Mouse (Mus musculus): ENCODE results near the gene Foxd1. TPM values are rescaled to one million over a fixed set of nuclear protein-coding genes. Genes with fewer than 3 reads are reported as not detected.

Foxd1 gene
- polyA plus RNA-seq (2014; fragmentation: Nextera tagmentation; extraction: Ambion mirVana) = 4.4 and 5.2 TPM in 2 replicates

DNA sequence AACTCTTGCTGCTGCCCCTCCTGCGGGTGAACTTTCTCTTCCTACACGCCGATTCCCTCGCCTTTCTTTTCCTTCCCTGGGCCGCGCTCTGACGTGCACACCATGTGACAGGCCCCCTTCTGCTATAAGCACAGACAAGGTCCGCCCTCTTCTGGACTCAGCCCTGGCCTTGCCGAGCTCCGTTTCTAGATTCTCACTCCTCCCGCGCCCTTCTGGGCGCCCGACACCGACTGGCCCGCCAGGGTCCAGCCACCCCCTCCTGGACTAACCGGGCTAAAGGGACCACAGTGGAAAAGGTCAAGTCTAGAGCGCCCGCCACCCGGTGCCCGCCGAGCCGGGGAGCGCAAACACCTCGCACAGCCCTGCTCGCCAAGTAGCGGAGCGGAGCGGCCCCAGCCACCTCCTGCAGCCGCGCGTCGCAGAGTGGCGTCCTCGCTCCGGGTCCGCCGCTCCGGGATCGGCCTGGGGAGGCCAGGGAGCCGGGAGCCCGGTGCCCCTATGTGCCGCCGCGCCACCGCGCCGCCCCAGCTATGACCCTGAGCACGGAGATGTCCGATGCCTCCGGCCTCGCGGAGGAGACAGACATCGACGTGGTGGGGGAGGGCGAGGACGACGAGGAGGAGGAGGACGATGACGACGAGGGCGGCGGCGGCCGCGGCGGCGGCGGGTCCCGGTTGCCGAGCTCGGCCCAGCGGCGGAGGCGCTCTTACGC, at the start of gene Foxd1:
Foxd1 (plus strand) TSS at position 153 of the 712 bp plus-strand sequence.
- Histone ChIP-seq H3K4me3 (ENCODE audit: low read depth, low read length) (peak within 1 kb of the TSS; percentile 49), H3K4me2 (peak within 1 kb of the TSS; percentile 66), H3K4me1 (ENCODE audit: control insufficient read depth, insufficient read depth, low read length) (peaks cover 18% of the 10 kb centered on the region), H3K27ac (ENCODE audit: low read depth, low read length) (peak within 1 kb of the TSS; percentile 35; the same call in 1 of the 2 replicates), H3K9ac (ENCODE audit: low read length) (peak within 1 kb of the TSS; percentile 59), H3K9me3 (ENCODE audit: control insufficient read depth, low read length) (no peaks in the 10 kb centered on the region), H3K27me3 (ENCODE audit: control insufficient read depth, insufficient read depth, low read length) (peaks cover 84% of the 10 kb centered on the region), H3K36me3 (ENCODE audit: control insufficient read depth, insufficient read depth, low read length) (no peaks in the 10 kb centered on the region)
- peak; percentile 89 for ATAC-seq (ENCODE audit: low FRiP score)
- under 1% methylated on average over 73 of the region's 76 CpGs for WGBS
- peak; percentile 96 for DNase-seq (ENCODE audit: low spot score, missing footprints)

DNA sequence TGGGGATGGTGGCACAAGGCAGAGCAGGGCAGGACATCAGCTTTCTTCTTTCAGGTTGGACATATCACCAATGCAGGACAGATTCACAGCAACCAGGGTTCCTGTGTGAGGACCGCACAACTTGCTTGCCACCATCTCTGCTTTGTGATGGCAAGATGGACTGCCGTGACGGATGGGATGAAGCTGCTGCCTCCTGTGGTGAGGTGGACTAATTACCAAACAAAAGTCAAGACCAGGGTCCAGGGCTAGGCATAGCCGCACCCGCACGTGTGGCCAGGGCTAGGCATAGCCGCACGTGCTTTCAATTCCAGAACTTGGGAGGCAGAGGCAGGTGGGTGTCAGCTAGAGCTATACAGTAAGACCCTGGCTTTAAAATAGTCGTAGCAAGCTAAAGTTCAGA, 48.8 kb upstream of the Foxd1 start:
- H3K4me2 ChIP-seq = no peak overlapping the region
- no peaks in the 10 kb centered on the region for H3K9me3 ChIP-seq (ENCODE audit: control insufficient read depth, low read length)
- 87% methylated on average over 9 of the region's 9 CpGs for WGBS

DNA sequence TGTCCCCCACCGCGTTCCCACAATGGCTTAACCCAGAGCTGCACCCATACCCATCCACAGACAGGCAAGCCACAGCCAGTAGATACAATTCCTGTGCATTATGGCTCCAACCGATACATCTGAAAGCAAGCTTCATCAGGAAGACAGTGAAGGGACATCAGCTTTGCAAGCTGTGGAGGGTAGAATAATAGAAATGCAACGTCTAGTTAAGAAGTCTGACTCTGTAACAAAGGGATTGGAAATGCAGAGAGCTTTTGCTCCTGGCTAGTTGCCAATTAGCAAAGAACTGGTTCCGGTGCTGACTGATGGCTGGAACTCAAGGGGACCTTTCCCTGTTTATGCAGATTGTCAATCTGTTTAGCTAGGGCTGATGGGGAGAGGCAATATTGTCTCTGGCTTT, 47.6 kb upstream of the Foxd1 start:
- Histone ChIP-seq H3K27ac (ENCODE audit: low read depth, low read length) (no peak overlapping the region; the same call in 1 of the 2 replicates), H3K27me3 (ENCODE audit: control insufficient read depth, insufficient read depth, low read length) (no peaks in the 10 kb centered on the region), H3K4me1 (ENCODE audit: control insufficient read depth, insufficient read depth, low read length) (no peaks in the 10 kb centered on the region), H3K4me3 (ENCODE audit: low read depth, low read length) (no peak overlapping the region), H3K9ac (ENCODE audit: low read length) (no peak overlapping the region), H3K36me3 (ENCODE audit: control insufficient read depth, insufficient read depth, low read length) (peaks cover 7% of the 10 kb centered on the region; the same call in 1 of the 2 replicates), H3K9me3 (ENCODE audit: control insufficient read depth, low read length) (no peaks in the 10 kb centered on the region), H3K4me2 (no peak overlapping the region)
- DNase-seq (ENCODE audit: low spot score, missing footprints) = no peak
- 48% methylated on average over 5 of the region's 5 CpGs for WGBS
- ATAC-seq (ENCODE audit: low FRiP score) = no peak

More for the DNA sequence above, 48.8 kb upstream of the Foxd1 start:
- ATAC-seq (ENCODE audit: low FRiP score) (peak; percentile 22; the same call in 1 of the 2 replicates), DNase-seq (ENCODE audit: low spot score, missing footprints) (no peak)
- Histone ChIP-seq H3K27ac (ENCODE audit: low read depth, low read length) (no peak overlapping the region), H3K4me3 (ENCODE audit: low read depth, low read length) (no peak overlapping the region), H3K36me3 (ENCODE audit: control insufficient read depth, insufficient read depth, low read length) (peaks cover 3% of the 10 kb centered on the region; the same call in 1 of the 2 replicates), H3K4me1 (ENCODE audit: control insufficient read depth, insufficient read depth, low read length) (no peaks in the 10 kb centered on the region), H3K27me3 (ENCODE audit: control insufficient read depth, insufficient read depth, low read length) (no peaks in the 10 kb centered on the region), H3K9ac (ENCODE audit: low read length) (no peak overlapping the region)

DNA sequence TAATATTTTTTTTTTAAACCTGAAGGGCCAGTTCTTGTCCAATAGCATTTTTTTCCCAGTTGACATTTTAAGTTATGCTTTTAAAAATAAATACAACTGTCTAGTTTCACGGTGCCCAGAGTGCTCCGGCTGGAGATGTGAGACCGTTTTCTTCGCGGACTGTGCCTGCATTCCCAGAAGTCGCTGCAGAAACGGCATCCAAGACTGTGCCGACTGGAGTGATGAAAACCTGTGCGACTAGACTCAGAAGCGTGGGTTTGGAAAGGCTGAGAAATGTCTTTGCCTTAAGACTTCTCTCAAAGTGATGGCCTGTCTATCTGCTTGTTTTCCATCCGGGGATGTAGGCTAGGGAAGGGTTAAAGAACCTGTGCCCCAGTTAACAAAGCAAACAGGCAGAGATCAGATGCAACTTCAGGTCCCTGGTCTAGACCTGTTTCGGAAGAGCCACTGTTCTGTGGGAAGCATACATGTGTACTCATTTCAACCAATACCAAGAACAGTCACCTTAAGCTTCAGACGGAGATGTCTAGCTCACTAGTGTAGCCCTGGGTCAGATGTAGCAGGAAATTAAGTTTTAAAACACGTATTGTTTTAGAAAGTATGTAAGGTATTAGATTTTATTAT, 47.1 kb upstream of the Foxd1 start:
- no peak for ATAC-seq (ENCODE audit: low FRiP score)
- Histone ChIP-seq H3K4me2 (no peak overlapping the region), H3K9ac (ENCODE audit: low read length) (no peak overlapping the region)

DNA sequence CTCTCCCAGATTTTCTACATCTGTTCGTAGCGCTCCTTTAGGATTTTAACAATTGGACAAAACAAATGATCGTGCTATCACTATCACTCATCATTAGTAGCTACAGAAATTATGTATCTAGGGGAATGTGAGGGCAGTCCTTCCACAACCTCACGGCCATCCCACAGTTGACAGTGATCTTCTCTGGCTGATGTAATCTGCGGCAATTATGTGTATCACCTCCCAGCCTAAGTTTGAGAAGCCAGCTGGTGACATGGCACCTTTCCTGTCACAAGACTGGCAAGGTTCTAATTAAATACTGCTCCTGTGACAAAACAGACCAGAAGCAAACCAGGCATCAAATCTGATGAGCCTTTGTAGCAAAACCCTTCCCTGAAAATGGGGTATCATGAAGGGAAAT, 46.0 kb upstream of the Foxd1 start:
- Histone ChIP-seq H3K4me3 (ENCODE audit: low read depth, low read length) (no peak overlapping the region), H3K4me2 (no peak overlapping the region), H3K4me1 (ENCODE audit: control insufficient read depth, insufficient read depth, low read length) (no peaks in the 10 kb centered on the region), H3K9me3 (ENCODE audit: control insufficient read depth, low read length) (no peaks in the 10 kb centered on the region), H3K36me3 (ENCODE audit: control insufficient read depth, insufficient read depth, low read length) (peaks cover 15% of the 10 kb centered on the region; the same call in 1 of the 2 replicates), H3K9ac (ENCODE audit: low read length) (no peak overlapping the region), H3K27me3 (ENCODE audit: control insufficient read depth, insufficient read depth, low read length) (no peaks in the 10 kb centered on the region), H3K27ac (ENCODE audit: low read depth, low read length) (no peak overlapping the region)
- ATAC-seq (ENCODE audit: low FRiP score) (no peak), DNase-seq (ENCODE audit: low spot score, missing footprints) (peak; percentile 61)
- 87% methylated on average over 5 of the region's 5 CpGs for WGBS

More for the DNA sequence above, 47.1 kb upstream of the Foxd1 start:
- Histone ChIP-seq H3K9me3 (ENCODE audit: control insufficient read depth, low read length) (no peaks in the 10 kb centered on the region), H3K27me3 (ENCODE audit: control insufficient read depth, insufficient read depth, low read length) (no peaks in the 10 kb centered on the region), H3K4me3 (ENCODE audit: low read depth, low read length) (no peak overlapping the region), H3K36me3 (ENCODE audit: control insufficient read depth, insufficient read depth, low read length) (peaks cover 9% of the 10 kb centered on the region; the same call in 1 of the 2 replicates), H3K4me1 (ENCODE audit: control insufficient read depth, insufficient read depth, low read length) (no peaks in the 10 kb centered on the region), H3K27ac (ENCODE audit: low read depth, low read length) (no peak overlapping the region)
- 60% methylated on average over 14 of the region's 14 CpGs for WGBS
- peak; percentile 71 for DNase-seq (ENCODE audit: low spot score, missing footprints)

DNA sequence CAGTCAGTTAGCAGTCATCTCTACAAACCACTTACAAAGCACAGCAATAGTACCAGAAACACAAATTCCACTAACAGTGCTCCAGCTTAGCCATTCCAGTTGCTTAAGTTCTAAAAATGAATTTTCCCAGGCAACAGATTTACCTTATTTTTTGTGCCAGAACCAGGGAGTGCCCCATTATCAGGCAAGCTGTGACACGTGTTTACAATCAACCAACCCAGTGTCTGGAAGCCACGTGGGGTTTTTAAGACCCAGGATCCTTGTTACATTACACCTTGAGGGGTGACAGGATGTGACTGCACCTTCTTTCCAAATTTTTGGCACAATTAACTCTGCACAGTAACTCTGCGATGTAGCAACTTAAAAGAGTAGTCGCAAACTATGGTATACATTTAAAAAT, 45.3 kb upstream of the Foxd1 start:
- H3K36me3 ChIP-seq (ENCODE audit: control insufficient read depth, insufficient read depth, low read length) = peaks cover 21% of the 10 kb centered on the region; the same call in 1 of the 2 replicates
- peak; percentile 56 for DNase-seq (ENCODE audit: low spot score, missing footprints)
- H3K4me2 ChIP-seq = no peak overlapping the region
- no peaks in the 10 kb centered on the region for H3K9me3 ChIP-seq (ENCODE audit: control insufficient read depth, low read length)
- no peak overlapping the region for H3K9ac ChIP-seq (ENCODE audit: low read length)
- H3K4me1 ChIP-seq (ENCODE audit: control insufficient read depth, insufficient read depth, low read length) = no peaks in the 10 kb centered on the region
- WGBS = 90% methylated on average over 4 of the region's 4 CpGs
- H3K27me3 ChIP-seq (ENCODE audit: control insufficient read depth, insufficient read depth, low read length) = no peaks in the 10 kb centered on the region
- H3K4me3 ChIP-seq (ENCODE audit: low read depth, low read length) = no peak overlapping the region
- ATAC-seq (ENCODE audit: low FRiP score) = no peak
- no peak overlapping the region for H3K27ac ChIP-seq (ENCODE audit: low read depth, low read length)

DNA sequence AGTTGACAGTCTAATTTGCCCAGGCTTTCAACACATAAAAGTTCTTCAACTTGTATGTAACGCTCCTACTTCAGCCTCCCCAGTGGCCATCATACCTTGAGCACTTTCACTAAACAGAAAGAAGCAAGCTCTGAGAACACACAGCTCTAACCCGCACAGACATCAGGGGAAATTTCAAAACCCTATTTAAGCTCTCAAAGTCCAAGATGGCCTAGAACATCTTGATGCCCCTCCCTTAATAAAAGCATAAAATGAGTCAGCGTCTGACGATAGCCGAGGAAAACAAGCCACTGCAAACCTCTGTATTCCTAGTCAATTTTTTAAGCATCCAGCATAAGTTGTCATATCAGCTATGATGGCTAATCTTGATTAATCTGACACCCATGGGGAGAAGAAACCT, 42.4 kb upstream of the Foxd1 start:
- peaks cover 21% of the 10 kb centered on the region; the same call in 1 of the 2 replicates for H3K36me3 ChIP-seq (ENCODE audit: control insufficient read depth, insufficient read depth, low read length)
- no peaks in the 10 kb centered on the region for H3K27me3 ChIP-seq (ENCODE audit: control insufficient read depth, insufficient read depth, low read length)
- DNase-seq (ENCODE audit: low spot score, missing footprints) (peak; percentile 75), ATAC-seq (ENCODE audit: low FRiP score) (no peak)
- no peak overlapping the region for H3K4me3 ChIP-seq (ENCODE audit: low read depth, low read length)
- WGBS = 93% methylated on average over 5 of the region's 5 CpGs
- no peak overlapping the region for H3K9ac ChIP-seq (ENCODE audit: low read length)
- no peak overlapping the region for H3K4me2 ChIP-seq
- H3K4me1 ChIP-seq (ENCODE audit: control insufficient read depth, insufficient read depth, low read length) = peaks cover 10% of the 10 kb centered on the region
- no peak overlapping the region for H3K27ac ChIP-seq (ENCODE audit: low read depth, low read length)
- no peaks in the 10 kb centered on the region for H3K9me3 ChIP-seq (ENCODE audit: control insufficient read depth, low read length)

DNA sequence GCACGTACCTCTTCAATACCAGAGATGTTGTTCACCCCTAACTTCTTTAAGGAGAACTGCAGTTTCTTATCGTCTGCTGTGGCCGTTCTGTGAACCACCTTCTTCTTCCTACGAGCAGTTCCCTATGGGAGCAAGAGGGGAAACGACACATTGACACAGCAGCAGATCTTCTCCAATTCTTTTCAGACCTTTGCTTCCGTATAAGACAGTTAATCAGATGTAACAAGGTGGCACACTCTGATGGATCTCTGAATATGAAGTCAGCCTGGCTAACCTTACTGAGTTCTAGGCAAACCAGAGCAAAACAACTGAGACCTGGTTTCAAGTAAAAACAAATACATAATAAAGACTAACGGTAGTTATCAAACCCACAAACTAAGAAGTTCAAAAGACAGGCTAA, 40.4 kb upstream of the Foxd1 start:
- Histone ChIP-seq H3K4me3 (ENCODE audit: low read depth, low read length) (no peak overlapping the region), H3K4me2 (no peak overlapping the region), H3K4me1 (ENCODE audit: control insufficient read depth, insufficient read depth, low read length) (peaks cover 13% of the 10 kb centered on the region), H3K9ac (ENCODE audit: low read length) (no peak overlapping the region), H3K9me3 (ENCODE audit: control insufficient read depth, low read length) (no peaks in the 10 kb centered on the region), H3K27me3 (ENCODE audit: control insufficient read depth, insufficient read depth, low read length) (no peaks in the 10 kb centered on the region), H3K36me3 (ENCODE audit: control insufficient read depth, insufficient read depth, low read length) (peaks cover 18% of the 10 kb centered on the region; the same call in 1 of the 2 replicates), H3K27ac (ENCODE audit: low read depth, low read length) (no peak overlapping the region)
- WGBS = 79% methylated on average over 7 of the region's 7 CpGs
- peak; percentile 61 for DNase-seq (ENCODE audit: low spot score, missing footprints)
- ATAC-seq (ENCODE audit: low FRiP score) = no peak

DNA sequence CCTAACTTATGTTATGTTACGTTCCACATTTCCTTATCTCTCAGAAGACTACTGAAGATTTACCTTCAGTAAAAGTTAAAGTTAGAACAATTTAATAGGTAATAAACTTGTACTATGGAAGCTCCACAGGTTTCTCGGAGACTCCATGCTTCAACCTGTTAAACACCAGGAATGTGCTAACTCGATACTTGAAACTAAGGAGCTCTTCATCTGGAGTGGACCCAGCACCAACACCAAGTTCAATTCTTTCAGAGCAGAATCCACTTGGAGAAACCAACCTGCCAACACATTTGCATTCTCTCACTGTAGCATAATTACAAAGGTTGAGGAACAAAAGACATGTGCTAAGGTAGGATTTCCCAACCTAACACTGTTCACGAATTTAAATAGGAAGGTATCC, 38.9 kb upstream of the Foxd1 start:
- H3K27me3 ChIP-seq (ENCODE audit: control insufficient read depth, insufficient read depth, low read length) = no peaks in the 10 kb centered on the region
- no peak overlapping the region for H3K9ac ChIP-seq (ENCODE audit: low read length)
- H3K36me3 ChIP-seq (ENCODE audit: control insufficient read depth, insufficient read depth, low read length) = peaks cover 18% of the 10 kb centered on the region; the same call in 1 of the 2 replicates
- H3K27ac ChIP-seq (ENCODE audit: low read depth, low read length) = no peak overlapping the region
- no peak overlapping the region for H3K4me3 ChIP-seq (ENCODE audit: low read depth, low read length)
- 87% methylated on average over 4 of the region's 4 CpGs for WGBS
- H3K4me1 ChIP-seq (ENCODE audit: control insufficient read depth, insufficient read depth, low read length) = peaks cover 13% of the 10 kb centered on the region
- peak overlapping the region; percentile 11 for H3K4me2 ChIP-seq
- H3K9me3 ChIP-seq (ENCODE audit: control insufficient read depth, low read length) = no peaks in the 10 kb centered on the region
- DNase-seq (ENCODE audit: low spot score, missing footprints) (peak; percentile 78), ATAC-seq (ENCODE audit: low FRiP score) (no peak)
